In genomic region chr19:5912103-5913006, GRCm38 (mm10) we compare ENCODE assay signal across 8 mouse cellular contexts. TPM values are rescaled to one million over a fixed set of nuclear protein-coding genes. Genes with fewer than 3 reads are reported as not detected.
DNase-seq lines count a peak whose midpoint lies in the region; ATAC-seq and TF ChIP-seq lines count a peak whose summit lies in the region.

No protein-coding gene starts in this region.

- intact Hi-C loops in gastrocnemius, adult 2 months (cut with DNase I): no loop called here
- intact Hi-C loops in left cerebral cortex, adult 2 months (cut with DNase I): no loop called here

- H3K27ac ChIP-seq in gastrocnemius, adult 2 months: peak overlapping the region; percentile 95
- H3K27ac ChIP-seq in hindbrain, postnatal 0 days: peak overlapping the region; percentile 89
- peak overlapping the region; percentile 87 for H3K27ac ChIP-seq in left cerebral cortex, adult 2 months

- TF ChIP-seq CTCF in gastrocnemius, adult 2 months (IDR thresholded peaks at IDR 0.05): no peak
- TF ChIP-seq CTCF in hindbrain, postnatal 0 days (IDR thresholded peaks at IDR 0.05; ENCODE audit: low read depth): peak; percentile 44
- no peak; the same call in 1 of the 2 replicates for TF ChIP-seq CTCF in left cerebral cortex, adult 2 months (IDR thresholded peaks at IDR 0.05)

- DNase-seq in ZHBTc4 (ENCODE audit: low read depth, low spot score): peak; percentile 100
- peak; percentile 100 for DNase-seq in gastrocnemius, adult 2 months
- DNase-seq in hindbrain, postnatal 0 days (ENCODE audit: low spot score): peak; percentile 100
- peak; percentile 98 for DNase-seq in left cerebral cortex, adult 2 months (ENCODE audit: extremely low spot score in 1 of 2, low spot score in 2 of 2)
- peak; percentile 99 for DNase-seq in right cerebral cortex, adult 2 months (ENCODE audit: low spot score in 2 of 2)
- DNase-seq in urinary bladder, postnatal 14 days (ENCODE audit: low spot score): peak; percentile 99

- peak overlapping the region; percentile 69 for H3K4me2 ChIP-seq in hindbrain, postnatal 0 days (ENCODE audit: low read depth, low read length)

- H3K9ac ChIP-seq in hindbrain, postnatal 0 days (replicated peaks; ENCODE audit: low read length): peak overlapping the region; percentile 94

- peak; percentile 96 for ATAC-seq in common myeloid progenitor, adult 5-6 weeks (replicated peaks; ENCODE audit: low read depth, poor library complexity, severe bottlenecking)
- ATAC-seq in hindbrain, postnatal 0 days: peak; percentile 95
- ATAC-seq in megakaryocyte, adult 5-6 weeks (ENCODE audit: poor library complexity, severe bottlenecking): peak; percentile 98

- H3K9me3 ChIP-seq in hindbrain, postnatal 0 days (ENCODE audit: low read length): no peaks in the 10 kb centered on the region

- peaks cover 6% of the 10 kb centered on the region; the same call in 1 of the 2 replicates for H3K36me3 ChIP-seq in hindbrain, postnatal 0 days (ENCODE audit: insufficient read depth, low read length)

- no peaks in the 10 kb centered on the region for H3K27me3 ChIP-seq in hindbrain, postnatal 0 days (ENCODE audit: insufficient read depth, low read length)

- peaks cover 19% of the 10 kb centered on the region for H3K4me1 ChIP-seq in hindbrain, postnatal 0 days (ENCODE audit: insufficient read depth, low read length)

- under 1% methylated on average over 59 of the region's 59 CpGs for WGBS in hindbrain, postnatal 0 days

- H3K4me3 ChIP-seq in gastrocnemius, adult 2 months: peak overlapping the region; percentile 95
- peak overlapping the region; percentile 97 for H3K4me3 ChIP-seq in hindbrain, postnatal 0 days (ENCODE audit: low read length)
- peak overlapping the region; percentile 97 for H3K4me3 ChIP-seq in left cerebral cortex, adult 2 months

RNA-seq across cellular contexts. Expression of gene Dpf2, which starts 0.5 kb away (rescaled TPM):
- total RNA-seq in common myeloid progenitor, adult 5-6 weeks (2017): 87.4 and 131 TPM in 2 replicates
- 10 to 100 TPM; 87.8 to 88.4 TPM for total RNA-seq in gastrocnemius, adult 2 months (2021)
- 61.7 and 77.4 TPM in 2 replicates for total RNA-seq in hindbrain, postnatal 0 days (2014; rRNA removed)
- polyA plus RNA-seq in hindbrain, postnatal 0 days (2015; fragmentation: Nextera tagmentation; extraction: Ambion mirVana): 69.5 and 70.2 TPM in 2 replicates
- total RNA-seq in left cerebral cortex, adult 2 months (2021): 100 to 1,000 TPM in 1 of 2 experiments, 10 to 100 TPM in 1; 94.8 to 100 TPM
- 52.2 and 52.4 TPM in 2 replicates for total RNA-seq in megakaryocyte, adult 5-6 weeks (2015)
- total RNA-seq in megakaryocyte, adult 5-6 weeks (2017): 88.7 and 107 TPM in 2 replicates

RNA-seq across cellular contexts. Expression of gene Cdc42ep2, which starts 12.3 kb away (rescaled TPM):
- total RNA-seq in common myeloid progenitor, adult 5-6 weeks (2017): not detected in 2 replicates
- total RNA-seq in gastrocnemius, adult 2 months (2021): 10 to 100 TPM in 1 of 2 experiments, 1 to 10 TPM in 1; 8.2 to 14.3 TPM
- total RNA-seq in hindbrain, postnatal 0 days (2014; rRNA removed): 22.0 and 28.0 TPM in 2 replicates
- polyA plus RNA-seq in hindbrain, postnatal 0 days (2015; fragmentation: Nextera tagmentation; extraction: Ambion mirVana): 17.4 and 18.0 TPM in 2 replicates
- 1 to 10 TPM; 4.7 to 4.9 TPM for total RNA-seq in left cerebral cortex, adult 2 months (2021)
- total RNA-seq in megakaryocyte, adult 5-6 weeks (2015): 3.0 and 3.4 TPM in 2 replicates
- 1.7 and 1.9 TPM in 2 replicates for total RNA-seq in megakaryocyte, adult 5-6 weeks (2017)

RNA-seq across cellular contexts. Expression of gene Tigd3, which starts 18.4 kb away (rescaled TPM):
- total RNA-seq in common myeloid progenitor, adult 5-6 weeks (2017): 0.34 and 2.8 TPM in 2 replicates
- under 1 TPM; 0.10 to 0.20 TPM for total RNA-seq in gastrocnemius, adult 2 months (2021)
- total RNA-seq in hindbrain, postnatal 0 days (2014; rRNA removed): 7.5 and 10.1 TPM in 2 replicates
- 7.1 and 7.5 TPM in 2 replicates for polyA plus RNA-seq in hindbrain, postnatal 0 days (2015; fragmentation: Nextera tagmentation; extraction: Ambion mirVana)
- 1 to 10 TPM; 4.3 to 4.7 TPM for total RNA-seq in left cerebral cortex, adult 2 months (2021)
- 0.54 and 0.59 TPM in 2 replicates for total RNA-seq in megakaryocyte, adult 5-6 weeks (2015)
- 1.0 and 1.8 TPM in 2 replicates for total RNA-seq in megakaryocyte, adult 5-6 weeks (2017)

RNA-seq across cellular contexts. Expression of gene Slc25a45, which starts 34.7 kb away (rescaled TPM):
- 34.0 and 41.0 TPM in 2 replicates for total RNA-seq in common myeloid progenitor, adult 5-6 weeks (2017)
- total RNA-seq in gastrocnemius, adult 2 months (2021): under 1 TPM; 0.79 to 0.84 TPM
- 2.1 and 6.0 TPM in 2 replicates for total RNA-seq in hindbrain, postnatal 0 days (2014; rRNA removed)
- 1.8 and 2.8 TPM in 2 replicates for polyA plus RNA-seq in hindbrain, postnatal 0 days (2015; fragmentation: Nextera tagmentation; extraction: Ambion mirVana)
- total RNA-seq in left cerebral cortex, adult 2 months (2021): 1 to 10 TPM; 2.5 to 2.7 TPM
- 55.6 and 67.9 TPM in 2 replicates for total RNA-seq in megakaryocyte, adult 5-6 weeks (2015)
- total RNA-seq in megakaryocyte, adult 5-6 weeks (2017): 69.1 and 73.5 TPM in 2 replicates

RNA-seq across cellular contexts. Expression of gene Frmd8, which starts 37.3 kb away (rescaled TPM):
- 21.1 and 26.8 TPM in 2 replicates for total RNA-seq in common myeloid progenitor, adult 5-6 weeks (2017)
- 1 to 10 TPM; 3.4 to 4.0 TPM for total RNA-seq in gastrocnemius, adult 2 months (2021)
- 19.8 and 43.2 TPM in 2 replicates for total RNA-seq in hindbrain, postnatal 0 days (2014; rRNA removed)
- polyA plus RNA-seq in hindbrain, postnatal 0 days (2015; fragmentation: Nextera tagmentation; extraction: Ambion mirVana): 12.5 and 13.7 TPM in 2 replicates
- total RNA-seq in left cerebral cortex, adult 2 months (2021): 10 to 100 TPM; 10.1 to 13.4 TPM
- 21.4 and 21.9 TPM in 2 replicates for total RNA-seq in megakaryocyte, adult 5-6 weeks (2015)
- 19.3 and 23.3 TPM in 2 replicates for total RNA-seq in megakaryocyte, adult 5-6 weeks (2017)

Comparison
In these comparisons a context has a peak if more than half of its experiments do, and no peak if none do; other contexts are left out.
1. Peak in every context shown above with its lines: DNase-seq, ATAC-seq, H3K4me3 ChIP-seq and H3K27ac ChIP-seq.